Mouse (Mus musculus) MEL (cell line): ENCODE measurements around the gene Ap2m1.

Source experiments
- BHLHE40 ChIP-seq: IDR thresholded peaks from 2 replicates; pipeline ENCODE4 v1.6.1; 2012; ENCODE audit warnings: low read depth, mild to moderate bottlenecking, inconsistent platforms, low read length, improper control_type of control experiment, borderline replicate concordance
- TCF12 ChIP-seq: IDR thresholded peaks from 2 replicates; pipeline ENCODE4 v1.6.1; 2014; ENCODE audit warnings: low read depth, mild to moderate bottlenecking, inconsistent platforms, low read length, improper control_type of control experiment, moderate library complexity

GRCm38 (mm10) chr16:20530941-20531340, 4.3 kb upstream of the Ap2m1 start:
- TF ChIP-seq TCF12, result no peak
- TF ChIP-seq BHLHE40, result no peak
